Mouse (Mus musculus): ENCODE results near the gene Gm20671.
"Not testable (repeated sequence)": the region's sequence is repeated elsewhere in the genome, so short reads cannot be mapped to it uniquely, and the experiment has no call there.

Gene Gm20671

GRCm38 (mm10) chr5:32728300-32728699 is 98.6 kb downstream of the Gm20671 start:
- DNase-seq: no peak

GRCm38 (mm10) chr5:32725397-32725796 is 101.5 kb downstream of the Gm20671 start:
- not testable (repeated sequence) for DNase-seq

- DNase-seq: no peak
Measured at GRCm38 (mm10) chr5:32723981-32724380, 102.9 kb downstream of the Gm20671 start.

- DNase-seq: not testable (repeated sequence)
Measured at GRCm38 (mm10) chr5:32722711-32723110, 104.2 kb downstream of the Gm20671 start.

GRCm38 (mm10) chr5:32722263-32722662 is 104.6 kb downstream of the Gm20671 start:
- DNase-seq: no peak

GRCm38 (mm10) chr5:32721316-32721715 is 105.6 kb downstream of the Gm20671 start:
- no peak for DNase-seq

GRCm38 (mm10) chr5:32720416-32720815 is 106.5 kb downstream of the Gm20671 start:
- DNase-seq: no peak

- DNase-seq: no peak
Measured at GRCm38 (mm10) chr5:32718916-32719315, 108.0 kb downstream of the Gm20671 start.

- no peak for DNase-seq
Measured at GRCm38 (mm10) chr5:32717726-32718125, 109.2 kb downstream of the Gm20671 start.

- DNase-seq: peak; percentile 93
Measured at GRCm38 (mm10) chr5:32713703-32714467, 113.0 kb downstream of the Gm20671 start.

GRCm38 (mm10) chr5:32713042-32713702 is 113.7 kb downstream of the Gm20671 start:
- no peak for DNase-seq

GRCm38 (mm10) chr5:32712221-32713041 is 114.5 kb downstream of the Gm20671 start:
- DNase-seq: no peak

GRCm38 (mm10) chr5:32711485-32711884 is 115.4 kb downstream of the Gm20671 start:
- DNase-seq: no peak

GRCm38 (mm10) chr5:32706226-32706780 is 120.6 kb downstream of the Gm20671 start:
- no peak for DNase-seq

GRCm38 (mm10) chr5:32697208-32697867 is 129.6 kb downstream of the Gm20671 start:
- no peak for DNase-seq

- no peak for DNase-seq
Measured at GRCm38 (mm10) chr5:32693411-32693810, 133.5 kb downstream of the Gm20671 start.

All from right cerebral cortex, adult 18-20 months (tissue).